Mouse (Mus musculus): ENCODE data around the gene Plaur. TPM values are rescaled to one million over a fixed set of nuclear protein-coding genes. Genes with fewer than 3 reads are reported as not detected.

Gene Plaur
- polyA plus RNA-seq, 1 experiment from 2014 or later = 9.8 TPM

- Histone ChIP-seq H3K36me3 (no peaks in the 10 kb centered on the region), H3K4me1 (peaks cover 15% of the 10 kb centered on the region), H3K9me3 (no peaks in the 10 kb centered on the region), H3K4me2 (no peak overlapping the region), H3K9ac (0 out of 2 replicates have a peak overlapping the region, but pooled peaks have one; percentile 5), H3K27ac (replicated peaks) (peak overlapping the region; percentile 9), H3K27me3 (replicated peaks) (peaks cover 32% of the 10 kb centered on the region), H3K4me3 (no peak overlapping the region)
- 45% methylated on average over 16 of the region's 16 CpGs for WGBS
- no peak for ATAC-seq (ENCODE audit: extremely low read depth, insufficient number of reproducible peaks, low FRiP score, low TSS enrichment)
Measured at GRCm38 (mm10) chr7:24429413-24430112, 32.7 kb upstream of the Plaur start.

DNA sequence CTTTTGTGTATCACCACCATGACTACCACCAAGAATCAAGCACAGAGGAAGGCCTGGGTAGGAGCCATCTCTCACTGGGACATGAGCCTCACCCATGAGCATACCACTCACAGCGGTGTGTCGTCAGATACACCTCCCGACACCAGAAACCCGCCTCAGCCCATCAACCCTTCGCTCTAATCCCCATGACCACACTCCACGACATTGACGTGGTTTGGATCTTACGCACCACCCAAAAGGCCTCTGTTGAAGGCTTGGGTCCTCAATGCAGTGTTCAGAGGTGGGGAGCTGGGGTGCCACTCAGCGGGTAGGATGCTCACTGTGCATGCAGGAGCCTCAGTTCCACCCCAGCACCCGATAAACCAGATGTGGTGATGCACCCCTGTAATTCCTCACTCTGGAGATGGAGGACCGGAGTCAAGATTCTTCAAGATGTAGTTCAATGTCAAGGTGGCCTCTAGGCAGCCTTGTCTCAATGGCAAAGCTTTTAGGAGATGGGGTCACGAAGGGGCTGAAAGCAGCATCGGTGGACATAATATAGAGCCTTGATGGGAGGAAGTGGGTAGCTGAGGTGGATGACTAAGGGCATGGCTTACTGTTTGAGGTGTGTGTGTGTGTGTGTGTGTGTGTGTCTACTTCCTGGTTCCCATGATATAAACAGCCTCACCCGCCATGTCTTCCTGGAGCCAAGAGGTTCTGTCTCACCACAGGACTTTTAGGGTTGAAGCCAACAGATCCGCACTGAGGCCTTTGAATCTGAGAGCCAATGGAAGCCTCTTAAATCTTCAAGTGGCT, 31.5 kb upstream of the Plaur start:
- WGBS = 86% methylated on average over 15 of the region's 15 CpGs
- Histone ChIP-seq H3K36me3 (no peaks in the 10 kb centered on the region), H3K4me2 (no peak overlapping the region), H3K27ac (replicated peaks) (no peak overlapping the region), H3K9ac (no peak overlapping the region), H3K9me3 (no peaks in the 10 kb centered on the region), H3K4me3 (no peak overlapping the region), H3K4me1 (peaks cover 6% of the 10 kb centered on the region), H3K27me3 (replicated peaks) (peaks cover 32% of the 10 kb centered on the region)
- ATAC-seq (ENCODE audit: extremely low read depth, insufficient number of reproducible peaks, low FRiP score, low TSS enrichment) = no peak

GRCm38 (mm10) chr7:24431713-24432112, 30.6 kb upstream of the Plaur start:
- Histone ChIP-seq H3K4me3 (no peak overlapping the region), H3K9ac (no peak overlapping the region), H3K9me3 (no peaks in the 10 kb centered on the region), H3K27ac (replicated peaks) (no peak overlapping the region), H3K36me3 (no peaks in the 10 kb centered on the region), H3K4me1 (peaks cover 6% of the 10 kb centered on the region), H3K27me3 (replicated peaks) (peaks cover 32% of the 10 kb centered on the region), H3K4me2 (peak overlapping the region; percentile 36; the same call in 1 of the 2 replicates)
- 32% methylated on average over 11 of the region's 11 CpGs for WGBS
- ATAC-seq (ENCODE audit: extremely low read depth, insufficient number of reproducible peaks, low FRiP score, low TSS enrichment) = no peak

- no peaks in the 10 kb centered on the region for H3K9me3 ChIP-seq
- no peak overlapping the region for H3K4me2 ChIP-seq
- H3K9ac ChIP-seq = no peak overlapping the region
- no peaks in the 10 kb centered on the region for H3K36me3 ChIP-seq
- 69% methylated on average over 5 of the region's 5 CpGs for WGBS
- ATAC-seq (ENCODE audit: extremely low read depth, insufficient number of reproducible peaks, low FRiP score, low TSS enrichment) = no peak
- H3K27ac ChIP-seq (replicated peaks) = no peak overlapping the region
- H3K27me3 ChIP-seq (replicated peaks) = peaks cover 32% of the 10 kb centered on the region
- no peak overlapping the region for H3K4me3 ChIP-seq
- peaks cover 12% of the 10 kb centered on the region for H3K4me1 ChIP-seq
Measured at GRCm38 (mm10) chr7:24435305-24435704, 27.0 kb upstream of the Plaur start.

DNA sequence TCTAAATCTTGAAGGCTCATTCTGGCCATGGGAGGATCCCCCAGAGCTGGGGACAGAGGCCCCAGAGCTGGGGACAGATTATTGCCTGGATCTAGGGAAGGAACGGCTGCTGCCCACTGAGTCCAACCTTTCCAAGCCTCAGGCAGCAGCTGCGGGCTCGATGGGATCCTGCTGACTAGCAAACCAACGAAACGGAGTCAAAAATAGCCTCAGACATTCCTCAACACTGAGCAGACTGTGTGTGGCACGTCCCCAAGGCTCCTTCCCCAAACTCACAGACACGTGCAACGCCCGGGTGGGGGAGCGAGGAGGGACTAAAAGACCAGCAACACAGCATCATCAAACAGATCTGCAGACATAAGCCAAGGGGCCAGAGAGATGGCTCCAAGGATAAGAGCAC, 24.3 kb upstream of the Plaur start:
- no peak for ATAC-seq (ENCODE audit: extremely low read depth, insufficient number of reproducible peaks, low FRiP score, low TSS enrichment)
- peak overlapping the region; percentile 28; the same call in 1 of the 2 replicates for H3K4me2 ChIP-seq
- H3K36me3 ChIP-seq = no peaks in the 10 kb centered on the region
- no peaks in the 10 kb centered on the region for H3K9me3 ChIP-seq
- H3K27ac ChIP-seq (replicated peaks) = peak overlapping the region; percentile 48; the same call in 1 of the 2 replicates
- H3K27me3 ChIP-seq (replicated peaks) = peaks cover 13% of the 10 kb centered on the region
- H3K4me1 ChIP-seq = peaks cover 12% of the 10 kb centered on the region
- peak overlapping the region; percentile 33; the same call in 1 of the 2 replicates for H3K9ac ChIP-seq
- 36% methylated on average over 10 of the region's 10 CpGs for WGBS
- H3K4me3 ChIP-seq = no peak overlapping the region

- no peak for ATAC-seq (ENCODE audit: extremely low read depth, insufficient number of reproducible peaks, low FRiP score, low TSS enrichment)
- Histone ChIP-seq H3K4me2 (no peak overlapping the region), H3K4me1 (peaks cover 12% of the 10 kb centered on the region), H3K27me3 (replicated peaks) (peaks cover under 1% of the 10 kb centered on the region), H3K4me3 (no peak overlapping the region), H3K9ac (no peak overlapping the region), H3K36me3 (no peaks in the 10 kb centered on the region), H3K9me3 (no peaks in the 10 kb centered on the region), H3K27ac (replicated peaks) (no peak overlapping the region)
- WGBS = 81% methylated on average over 6 of the region's 6 CpGs
Measured at GRCm38 (mm10) chr7:24439191-24439590, 23.1 kb upstream of the Plaur start.

DNA sequence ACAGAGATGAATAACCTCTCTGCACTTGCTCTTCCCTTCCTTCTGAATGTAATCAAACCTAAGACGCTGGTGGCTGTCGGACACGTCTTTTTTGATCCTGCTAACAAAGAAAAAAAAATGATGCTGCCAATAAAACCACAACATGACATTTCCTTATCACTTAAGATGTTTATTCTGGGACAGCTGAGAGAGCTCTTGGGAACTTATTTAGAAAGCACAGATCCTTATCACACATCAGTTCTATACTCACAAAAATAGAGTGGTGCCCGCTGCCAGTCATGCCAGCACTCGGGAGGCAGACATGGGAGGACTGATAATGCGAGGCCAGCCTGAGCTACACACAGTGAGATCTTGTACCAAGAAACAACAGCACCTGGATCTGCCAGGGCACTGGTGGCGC, 22.4 kb upstream of the Plaur start:
- H3K9ac ChIP-seq = no peak overlapping the region
- H3K9me3 ChIP-seq = no peaks in the 10 kb centered on the region
- no peak overlapping the region for H3K4me2 ChIP-seq
- no peak overlapping the region for H3K27ac ChIP-seq (replicated peaks)
- H3K36me3 ChIP-seq = no peaks in the 10 kb centered on the region
- peaks cover 12% of the 10 kb centered on the region for H3K4me1 ChIP-seq
- WGBS = 59% methylated on average over 7 of the region's 7 CpGs
- H3K4me3 ChIP-seq = no peak overlapping the region
- ATAC-seq (ENCODE audit: extremely low read depth, insufficient number of reproducible peaks, low FRiP score, low TSS enrichment) = no peak
- H3K27me3 ChIP-seq (replicated peaks) = no peaks in the 10 kb centered on the region

DNA sequence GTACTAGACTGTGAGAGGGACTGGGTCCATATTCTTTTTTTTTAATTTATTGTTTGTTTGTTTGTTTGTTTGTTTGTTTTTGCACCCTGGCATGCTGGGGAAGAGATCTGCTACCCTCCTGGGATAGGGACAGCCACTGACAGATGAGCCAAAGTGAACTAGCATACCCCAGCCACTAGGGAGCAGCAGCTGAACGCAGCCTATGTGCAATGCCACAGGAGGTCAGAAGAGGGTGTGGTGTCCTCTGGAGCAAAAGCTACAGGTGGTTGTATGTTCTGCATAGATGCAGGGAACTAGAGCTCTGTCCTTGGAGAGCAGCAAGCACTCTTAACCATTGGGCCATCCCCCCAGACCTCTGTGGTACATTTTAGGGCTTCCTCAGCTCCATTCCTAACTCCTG, 20.5 kb upstream of the Plaur start:
- H3K4me2 ChIP-seq = no peak overlapping the region
- no peaks in the 10 kb centered on the region for H3K27me3 ChIP-seq (replicated peaks)
- ATAC-seq (ENCODE audit: extremely low read depth, insufficient number of reproducible peaks, low FRiP score, low TSS enrichment) = no peak

DNA sequence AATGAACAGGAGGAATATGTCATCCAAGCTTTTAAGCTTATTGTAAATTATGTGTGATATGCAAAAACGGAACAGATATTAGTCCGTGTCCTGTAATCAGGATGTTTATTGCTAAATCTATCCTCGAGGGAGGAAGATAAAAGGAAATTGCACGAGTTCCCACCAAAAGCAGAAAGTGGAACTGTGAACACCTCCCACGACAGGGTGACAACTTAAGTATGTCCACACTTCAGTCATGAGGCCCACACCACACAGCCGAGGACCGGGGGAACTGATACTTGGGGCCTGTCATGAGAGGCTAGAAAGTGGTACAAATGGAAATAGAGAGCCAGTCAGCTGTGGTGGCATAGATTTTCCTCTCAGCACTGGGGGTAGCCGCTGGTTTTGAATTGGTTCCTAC, 20.0 kb upstream of the Plaur start:
- no peak overlapping the region for H3K4me3 ChIP-seq
- H3K9ac ChIP-seq = no peak overlapping the region
- H3K4me2 ChIP-seq = no peak overlapping the region
- no peaks in the 10 kb centered on the region for H3K9me3 ChIP-seq
- no peaks in the 10 kb centered on the region for H3K27me3 ChIP-seq (replicated peaks)
- H3K27ac ChIP-seq (replicated peaks) = no peak overlapping the region
- no peaks in the 10 kb centered on the region for H3K36me3 ChIP-seq
- ATAC-seq (ENCODE audit: extremely low read depth, insufficient number of reproducible peaks, low FRiP score, low TSS enrichment) = no peak
- peaks cover 10% of the 10 kb centered on the region for H3K4me1 ChIP-seq
- 50% methylated on average over 8 of the region's 8 CpGs for WGBS

More for the DNA sequence above, 20.5 kb upstream of the Plaur start:
- no peaks in the 10 kb centered on the region for H3K36me3 ChIP-seq
- 25% methylated on average over 1 of the region's 1 CpGs for WGBS
- H3K4me3 ChIP-seq = no peak overlapping the region
- no peaks in the 10 kb centered on the region for H3K9me3 ChIP-seq
- H3K27ac ChIP-seq (replicated peaks) = no peak overlapping the region
- H3K4me1 ChIP-seq = peaks cover 12% of the 10 kb centered on the region
- H3K9ac ChIP-seq = no peak overlapping the region

GRCm38 (mm10) chr7:24445266-24445926, 16.9 kb upstream of the Plaur start:
- H3K36me3 ChIP-seq = no peaks in the 10 kb centered on the region
- H3K4me1 ChIP-seq = no peaks in the 10 kb centered on the region
- H3K27ac ChIP-seq (replicated peaks) = no peak overlapping the region
- ATAC-seq (ENCODE audit: extremely low read depth, insufficient number of reproducible peaks, low FRiP score, low TSS enrichment) = no peak
- no peak overlapping the region for H3K9ac ChIP-seq
- WGBS = 81% methylated on average over 9 of the region's 9 CpGs
- no peaks in the 10 kb centered on the region for H3K27me3 ChIP-seq (replicated peaks)
- H3K4me3 ChIP-seq = no peak overlapping the region
- no peak overlapping the region for H3K4me2 ChIP-seq
- H3K9me3 ChIP-seq = no peaks in the 10 kb centered on the region

GRCm38 (mm10) chr7:24446697-24447340, 15.5 kb upstream of the Plaur start:
- H3K36me3 ChIP-seq = no peaks in the 10 kb centered on the region
- no peak for ATAC-seq (ENCODE audit: extremely low read depth, insufficient number of reproducible peaks, low FRiP score, low TSS enrichment)
- no peak overlapping the region for H3K9ac ChIP-seq
- H3K27ac ChIP-seq (replicated peaks) = no peak overlapping the region
- H3K4me2 ChIP-seq = no peak overlapping the region
- H3K4me3 ChIP-seq = no peak overlapping the region
- 72% methylated on average over 7 of the region's 7 CpGs for WGBS
- H3K9me3 ChIP-seq = no peaks in the 10 kb centered on the region
- no peaks in the 10 kb centered on the region for H3K4me1 ChIP-seq
- H3K27me3 ChIP-seq (replicated peaks) = no peaks in the 10 kb centered on the region
